Mouse (Mus musculus) common myeloid progenitor, adult 5-6 weeks (primary cell): ENCODE data around the gene Hoxa11. TPM values are rescaled to one million over a fixed set of nuclear protein-coding genes. Genes with fewer than 3 reads are reported as not detected.
A peak's percentile ranks its signal among the peaks of the same experiment; 100 is the strongest.

Experiments used
- ATAC-seq: replicated peaks from 2 replicates; pipeline ENCODE4 v1.8.0; 2016; ENCODE audit warnings: low read depth, mild to moderate bottlenecking, moderate TSS enrichment, inconsistent platforms; ENCODE audit not compliant: poor library complexity, severe bottlenecking
- total RNA-seq: library from RNA; stranded (forward); fragments of 200-1000, 187-1606 nt; gene quantifications from 2 replicates; pipeline ENCODE4 v1.2.3, GENCODE M21; 2017

Gene Hoxa11
- total RNA-seq, 1 experiment from 2014 or later = not detected

GRCm38 (mm10) chr6:52209685-52210046 is 35.9 kb downstream of the Hoxa11 start:
- ATAC-seq = no peak

- no peak for ATAC-seq
Observed at GRCm38 (mm10) chr6:52208868-52209684, 36.5 kb downstream of the Hoxa11 start.

- no peak for ATAC-seq
Observed at GRCm38 (mm10) chr6:52208072-52208867, 37.3 kb downstream of the Hoxa11 start, which contains the start of gene Hoxa6. Gene Hoxa6, minus strand, starts transcription at chr6:52208722.

- ATAC-seq = no peak
Observed at GRCm38 (mm10) chr6:52207684-52207976, 38.0 kb downstream of the Hoxa11 start.

GRCm38 (mm10) chr6:52206882-52207683 is 38.5 kb downstream of the Hoxa11 start:
- no peak for ATAC-seq

GRCm38 (mm10) chr6:52205638-52206621 is 39.7 kb downstream of the Hoxa11 start:
- no peak for ATAC-seq

GRCm38 (mm10) chr6:52205221-52205620 is 40.4 kb downstream of the Hoxa11 start:
- no peak for ATAC-seq

- peak; percentile 40; the same call in 1 of the 2 replicates for ATAC-seq
Observed at GRCm38 (mm10) chr6:52204050-52204752, 41.4 kb downstream of the Hoxa11 start, which contains the start of gene Hoxa5. Gene Hoxa5, minus strand, starts transcription at chr6:52204587.

- no peak for ATAC-seq
Observed at GRCm38 (mm10) chr6:52203371-52204049, 42.1 kb downstream of the Hoxa11 start.

- ATAC-seq = no peak
Observed at GRCm38 (mm10) chr6:52203121-52203370, 42.6 kb downstream of the Hoxa11 start.

GRCm38 (mm10) chr6:52202362-52203120 is 43.1 kb downstream of the Hoxa11 start:
- ATAC-seq = no peak

GRCm38 (mm10) chr6:52201269-52201668 is 44.3 kb downstream of the Hoxa11 start:
- ATAC-seq = no peak

- ATAC-seq = no peak
Observed at GRCm38 (mm10) chr6:52200751-52201250, 44.8 kb downstream of the Hoxa11 start.

- ATAC-seq = no peak
Observed at GRCm38 (mm10) chr6:52200073-52200750, 45.4 kb downstream of the Hoxa11 start.

- no peak for ATAC-seq
Observed at GRCm38 (mm10) chr6:52197271-52197670, 48.3 kb downstream of the Hoxa11 start.

- ATAC-seq = no peak
Observed at GRCm38 (mm10) chr6:52196811-52197210, 48.8 kb downstream of the Hoxa11 start.

GRCm38 (mm10) chr6:52194690-52195089 is 50.9 kb downstream of the Hoxa11 start:
- no peak for ATAC-seq
